Mouse (Mus musculus) midbrain, embryonic 14.5 days (tissue): Measurements from ENCODE around the gene D10Wsu102e. TPM values are rescaled to one million over a fixed set of nuclear protein-coding genes. Genes with fewer than 3 reads are reported as not detected.

ENCODE experiments used
- ATAC-seq: fragments of 200-750 bp; cut with Nextera tagmentation; 2 replicates; pipeline ENCODE4 v1.8.0; 2017; ENCODE audit warnings: moderate number of reproducible peaks, moderate library complexity; ENCODE audit not compliant: low FRiP score, low TSS enrichment
- DNase-seq: peaks from one replicate; pipeline ENCODE4 v3.0.0-alpha.2; 2015
- H3K27ac ChIP-seq: fragments of 300-500 bp; sonication (generic); replicated peaks from 2 replicates; pipeline ENCODE4 v1.5.1; 2014; ENCODE audit warnings: mild to moderate bottlenecking, low read depth, low read length, moderate library complexity
- H3K27me3 ChIP-seq: fragments of 300-500 bp; sonication (generic); 2 replicates; pipeline ENCODE4 v1.6.1; 2014; ENCODE audit warnings: low read length, control low read depth, mixed read lengths; ENCODE audit not compliant: control insufficient read depth, insufficient read depth
- H3K36me3 ChIP-seq: fragments of 300-500 bp; sonication (generic); 2 replicates; pipeline ENCODE4 v1.6.1; 2014; ENCODE audit warnings: low read length, control low read depth; ENCODE audit not compliant: control insufficient read depth, insufficient read depth
- H3K4me1 ChIP-seq: fragments of 300-500 bp; sonication (generic); 2 replicates; pipeline ENCODE4 v1.6.1; 2014; ENCODE audit warnings: mild to moderate bottlenecking, antibody characterized with exemption, low read length, control low read depth; ENCODE audit not compliant: control insufficient read depth, insufficient read depth
- H3K4me2 ChIP-seq: fragments of 300-500 bp; sonication (generic); 2 replicates; pipeline ENCODE4 v1.6.1; 2014; ENCODE audit warnings: mild to moderate bottlenecking, low read length, moderate library complexity
- H3K4me3 ChIP-seq: fragments of 300-500 bp; sonication (generic); replicated peaks from 2 replicates; pipeline ENCODE4 v1.5.1; 2014; ENCODE audit warnings: low read depth, low read length
- H3K9ac ChIP-seq: fragments of 300-500 bp; sonication (generic); replicated peaks from 2 replicates; pipeline ENCODE4 v1.6.1; 2014; ENCODE audit warnings: mild to moderate bottlenecking, low read length, moderate library complexity
- H3K9me3 ChIP-seq: fragments of 300-500 bp; sonication (generic); 2 replicates; pipeline ENCODE4 v1.6.1; 2016; ENCODE audit warnings: low read length, control low read depth, mixed read lengths; ENCODE audit not compliant: control insufficient read depth
- WGBS: fragments of 180-500 bp; shearing (Covaris S2); extraction: QIAGEN DNeasy Blood & Tissue Kit; methylation state at CpG from one replicate; pipeline ENCODE4 v1.1.7; 2014; 5-methylcytosine and 5-hydroxymethylcytosine counted together
- polyA plus RNA-seq: library from polyadenylated mRNA; unstranded; fragments of >200 nt; fragmentation: Nextera tagmentation; extraction: Ambion mirVana; gene quantifications from 2 replicates; pipeline ENCODE4 v1.2.1, GENCODE M21; 2014

The D10Wsu102e gene
- polyA plus RNA-seq, 1 experiment from 2014 or later, result 1.1 TPM

- Histone ChIP-seq H3K4me2 (no peak overlapping the region), H3K9me3 (no peaks in the 10 kb centered on the region), H3K4me3 (no peak overlapping the region), H3K36me3 (no peaks in the 10 kb centered on the region), H3K9ac (no peak overlapping the region), H3K27me3 (no peaks in the 10 kb centered on the region), H3K4me1 (0 out of 2 replicates have a peak, but pooled peaks cover 3% of the 10 kb centered on the region), H3K27ac (no peak overlapping the region)
- WGBS, result 92% methylated on average over 14 of the region's 14 CpGs
- ATAC-seq (no peak), DNase-seq (no peak)
These were observed 33.3 kb upstream of the D10Wsu102e start for GRCm38 (mm10) chr10:83326648-83327285.

GRCm38 (mm10) chr10:83328791-83329190 is 31.2 kb upstream of the D10Wsu102e start:
- Histone ChIP-seq H3K36me3 (no peaks in the 10 kb centered on the region), H3K9me3 (no peaks in the 10 kb centered on the region), H3K27ac (no peak overlapping the region), H3K4me1 (no peaks in the 10 kb centered on the region), H3K4me2 (no peak overlapping the region), H3K9ac (no peak overlapping the region), H3K4me3 (no peak overlapping the region), H3K27me3 (no peaks in the 10 kb centered on the region)
- no peak for ATAC-seq
- DNase-seq, result no peak
- 72% methylated on average over 5 of the region's 5 CpGs for WGBS

- WGBS, result 79% methylated on average over 6 of the region's 6 CpGs
- no peaks in the 10 kb centered on the region for H3K4me1 ChIP-seq
- no peak overlapping the region for H3K27ac ChIP-seq
- H3K9ac ChIP-seq, result no peak overlapping the region
- ATAC-seq (no peak), DNase-seq (no peak)
- no peaks in the 10 kb centered on the region for H3K36me3 ChIP-seq
- no peak overlapping the region for H3K4me3 ChIP-seq
- no peaks in the 10 kb centered on the region for H3K9me3 ChIP-seq
- H3K4me2 ChIP-seq, result no peak overlapping the region
- H3K27me3 ChIP-seq, result peaks cover 7% of the 10 kb centered on the region; the same call in 1 of the 2 replicates
These were observed 29.7 kb upstream of the D10Wsu102e start for GRCm38 (mm10) chr10:83330336-83330735.

GRCm38 (mm10) chr10:83331811-83332210 is 28.2 kb upstream of the D10Wsu102e start:
- H3K36me3 ChIP-seq, result no peaks in the 10 kb centered on the region
- H3K4me3 ChIP-seq, result no peak overlapping the region
- 93% methylated on average over 5 of the region's 5 CpGs for WGBS
- H3K9me3 ChIP-seq, result no peaks in the 10 kb centered on the region
- DNase-seq (no peak), ATAC-seq (no peak)
- H3K4me1 ChIP-seq, result peaks cover 3% of the 10 kb centered on the region; the same call in 1 of the 2 replicates
- peaks cover 17% of the 10 kb centered on the region for H3K27me3 ChIP-seq
- no peak overlapping the region for H3K4me2 ChIP-seq
- no peak overlapping the region for H3K9ac ChIP-seq
- no peak overlapping the region for H3K27ac ChIP-seq

- H3K27me3 ChIP-seq, result peaks cover 17% of the 10 kb centered on the region
- no peak overlapping the region for H3K4me3 ChIP-seq
- ATAC-seq (no peak), DNase-seq (no peak)
- H3K9ac ChIP-seq, result no peak overlapping the region
- H3K27ac ChIP-seq, result no peak overlapping the region
- H3K36me3 ChIP-seq, result no peaks in the 10 kb centered on the region
- peaks cover 3% of the 10 kb centered on the region; the same call in 1 of the 2 replicates for H3K4me1 ChIP-seq
- H3K9me3 ChIP-seq, result no peaks in the 10 kb centered on the region
- WGBS, result 86% methylated on average over 11 of the region's 11 CpGs
- H3K4me2 ChIP-seq, result no peak overlapping the region
These were observed 27.4 kb upstream of the D10Wsu102e start for GRCm38 (mm10) chr10:83332581-83332980.

DNA sequence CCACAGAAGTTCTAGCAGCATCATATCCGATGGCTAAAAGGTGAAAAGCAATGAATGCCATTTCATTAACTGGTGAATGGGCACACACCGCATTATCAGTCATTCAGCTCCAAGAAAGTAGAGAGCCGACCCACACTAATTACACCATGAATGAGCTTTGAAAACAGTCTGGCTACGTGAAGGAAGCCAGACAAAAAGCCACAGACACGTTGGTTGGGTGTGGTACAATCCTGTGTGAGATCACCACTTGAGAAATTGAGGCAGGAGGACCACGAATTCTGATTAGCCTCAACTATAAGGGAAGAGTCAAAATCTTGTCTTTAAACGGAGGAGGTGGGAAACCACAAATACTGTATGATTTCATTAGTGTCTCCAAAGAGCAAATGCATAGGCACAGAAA is 23.7 kb upstream of the D10Wsu102e start:
- peak overlapping the region; percentile 79 for H3K4me2 ChIP-seq
- ATAC-seq, result no peak

DNA sequence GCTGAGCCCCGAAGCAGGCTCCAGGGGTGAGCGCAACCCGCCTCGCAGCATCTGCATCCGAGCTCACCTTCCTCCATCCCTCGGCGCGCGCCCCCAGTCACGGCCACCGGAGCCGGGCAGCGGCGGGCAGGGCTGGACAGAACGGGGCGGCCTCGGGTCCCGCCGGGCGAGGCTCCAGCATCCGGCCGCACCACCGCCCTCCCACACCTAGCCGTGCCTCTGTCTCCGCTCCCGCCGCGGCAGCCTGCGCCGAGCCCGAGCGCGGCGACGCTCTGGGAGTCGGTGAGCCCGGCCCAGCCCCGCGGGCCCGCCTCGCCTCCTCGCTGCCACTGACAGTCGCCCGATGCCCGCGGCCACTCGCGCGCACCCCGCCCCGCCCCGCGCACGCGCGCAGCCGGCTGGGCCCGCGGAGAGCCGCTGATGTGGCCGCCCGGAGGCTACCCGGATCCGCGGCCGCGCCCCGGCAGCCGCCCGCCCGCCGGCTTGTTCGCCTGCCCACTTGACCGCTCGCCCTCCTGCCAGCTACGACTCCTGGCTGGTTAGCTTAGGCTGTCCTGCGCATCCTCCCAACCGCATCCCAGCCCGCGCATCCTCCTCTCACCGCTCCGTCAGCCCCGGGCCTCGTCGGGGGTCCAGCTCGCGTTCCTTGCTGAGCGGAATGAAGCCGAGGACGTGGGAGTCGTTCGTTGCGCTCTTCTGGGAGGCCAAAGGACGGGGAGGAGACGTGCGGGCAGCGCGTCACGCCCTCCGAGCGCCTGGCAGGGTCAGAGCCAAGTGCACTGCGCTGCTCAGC is 22.7 kb upstream of the D10Wsu102e start, which contains the start of gene Slc41a2:
Slc41a2 (minus strand) TSS at position 724 of the 793 bp plus-strand sequence.
- Histone ChIP-seq H3K27ac (peak within 1 kb of the TSS; percentile 89), H3K4me1 (peaks cover 3% of the 10 kb centered on the region; the same call in 1 of the 2 replicates), H3K36me3 (no peaks in the 10 kb centered on the region), H3K4me3 (peak within 1 kb of the TSS; percentile 65), H3K9ac (peak within 1 kb of the TSS; percentile 86), H3K9me3 (no peaks in the 10 kb centered on the region), H3K27me3 (peaks cover 17% of the 10 kb centered on the region), H3K4me2 (peak within 1 kb of the TSS; percentile 79)
- WGBS, result under 1% methylated on average over 95 of the region's 102 CpGs
- ATAC-seq, result peak; percentile 89
- peak; percentile 87 for DNase-seq

More for the DNA sequence above, 23.7 kb upstream of the D10Wsu102e start:
- H3K27ac ChIP-seq, result no peak overlapping the region
- peak; percentile 13 for DNase-seq
- no peak overlapping the region for H3K9ac ChIP-seq
- peaks cover 3% of the 10 kb centered on the region; the same call in 1 of the 2 replicates for H3K4me1 ChIP-seq
- H3K9me3 ChIP-seq, result no peaks in the 10 kb centered on the region
- peak overlapping the region; percentile 65; the same call in 1 of the 2 replicates for H3K4me3 ChIP-seq
- peaks cover 17% of the 10 kb centered on the region for H3K27me3 ChIP-seq
- 31% methylated on average over 7 of the region's 7 CpGs for WGBS
- no peaks in the 10 kb centered on the region for H3K36me3 ChIP-seq

GRCm38 (mm10) chr10:83337971-83338598 is 21.9 kb upstream of the D10Wsu102e start:
- Histone ChIP-seq H3K9me3 (no peaks in the 10 kb centered on the region), H3K4me1 (peaks cover 3% of the 10 kb centered on the region; the same call in 1 of the 2 replicates), H3K36me3 (no peaks in the 10 kb centered on the region), H3K27ac (peak overlapping the region; percentile 89), H3K4me2 (peak overlapping the region; percentile 79), H3K9ac (peak overlapping the region; percentile 86), H3K27me3 (peaks cover 17% of the 10 kb centered on the region), H3K4me3 (peak overlapping the region; percentile 65)
- WGBS, result 51% methylated on average over 9 of the region's 9 CpGs
- ATAC-seq (peak; percentile 28; the same call in 1 of the 2 replicates), DNase-seq (no peak)
